Mouse (Mus musculus) urinary bladder, postnatal 4 days (tissue): Measurements from ENCODE around the gene Klf11.
A peak's percentile ranks its signal among the peaks of the same experiment; 100 is the strongest.
"Not testable (repeated sequence)": the region's sequence is repeated elsewhere in the genome, so short reads cannot be mapped to it uniquely, and the experiment has no call there.

Source experiments
- DNase-seq, 2 experiments: peaks; one replicate each; pipeline ENCODE4 v3.0.0; 2021 to 2022; ENCODE audit warnings: low spot score in 2 of 2

Gene Klf11

GRCm38 (mm10) chr12:24651063-24651557, at the start of gene Klf11:
Gene Klf11, plus strand, starts transcription at chr12:24651274.
- DNase-seq, result peak; percentile 98 to 99

- DNase-seq, result peak; percentile 38 to 76
Measured at GRCm38 (mm10) chr12:24603266-24603665, 47.8 kb upstream of the Klf11 start.

GRCm38 (mm10) chr12:24606166-24606565, 44.9 kb upstream of the Klf11 start:
- DNase-seq, result no peak

- no peak for DNase-seq
Measured at GRCm38 (mm10) chr12:24612591-24612990, 38.5 kb upstream of the Klf11 start.

GRCm38 (mm10) chr12:24614452-24615075, 36.5 kb upstream of the Klf11 start:
- no peak for DNase-seq

- no peak for DNase-seq
Measured at GRCm38 (mm10) chr12:24615140-24615539, 35.9 kb upstream of the Klf11 start.

- DNase-seq, result no peak
Measured at GRCm38 (mm10) chr12:24619436-24619835, 31.6 kb upstream of the Klf11 start.

- no peak for DNase-seq
Measured at GRCm38 (mm10) chr12:24623486-24624251, 27.4 kb upstream of the Klf11 start.

GRCm38 (mm10) chr12:24626401-24626800, 24.7 kb upstream of the Klf11 start:
- no peak for DNase-seq

GRCm38 (mm10) chr12:24627215-24627614, 23.9 kb upstream of the Klf11 start:
- no peak for DNase-seq

- no peak for DNase-seq
Measured at GRCm38 (mm10) chr12:24630220-24630619, 20.9 kb upstream of the Klf11 start.

GRCm38 (mm10) chr12:24632404-24632803, 18.7 kb upstream of the Klf11 start:
- no peak for DNase-seq

- no peak for DNase-seq
Measured at GRCm38 (mm10) chr12:24633753-24634191, 17.3 kb upstream of the Klf11 start.

- DNase-seq, result no peak
Measured at GRCm38 (mm10) chr12:24634212-24634611, 16.9 kb upstream of the Klf11 start.

- no peak for DNase-seq
Measured at GRCm38 (mm10) chr12:24634648-24635047, 16.4 kb upstream of the Klf11 start.

GRCm38 (mm10) chr12:24638787-24639186, 12.3 kb upstream of the Klf11 start:
- not testable (repeated sequence) for DNase-seq

- peak; percentile 47 to 70 for DNase-seq
Measured at GRCm38 (mm10) chr12:24642370-24642802, 8.7 kb upstream of the Klf11 start.

- no peak for DNase-seq
Measured at GRCm38 (mm10) chr12:24644125-24644571, 6.9 kb upstream of the Klf11 start.

- DNase-seq, result no peak
Measured at GRCm38 (mm10) chr12:24645901-24646300, 5.2 kb upstream of the Klf11 start.

- DNase-seq, result no peak
Measured at GRCm38 (mm10) chr12:24648094-24648493, 3.0 kb upstream of the Klf11 start.

GRCm38 (mm10) chr12:24650415-24651062, 535 bp upstream of the Klf11 start:
- DNase-seq, result no peak

GRCm38 (mm10) chr12:24651642-24652342, 718 bp downstream of the Klf11 start:
- peak; percentile 95 to 99 for DNase-seq
